Mouse (Mus musculus): ENCODE results near the gene Fam234a. TPM values are rescaled to one million over a fixed set of nuclear protein-coding genes. Genes with fewer than 3 reads are reported as not detected.

Gene Fam234a
- polyA plus RNA-seq (2012; rRNA removed; ENCODE audit: low replicate concordance): 278 and 463 TPM in 2 replicates

GRCm38 (mm10) chr17:26244101-26244841, at the start of gene Fam234a:
Gene Fam234a (minus strand): TSS chr17:26244242.

GRCm38 (mm10) chr17:26252539-26253251, 8.7 kb upstream of the Fam234a start, which contains the start of gene Luc7l:
Gene Luc7l (plus strand): TSS chr17:26252896.

GRCm38 (mm10) chr17:26207686-26208085, 36.4 kb downstream of the Fam234a start, which contains the start of gene Arhgdig:
Gene Arhgdig (minus strand): TSS chr17:26207786.

GRCm38 (mm10) chr17:26202737-26203136, 41.3 kb downstream of the Fam234a start, which contains the start of gene Rgs11:
Gene Rgs11 (plus strand): TSS chr17:26202951.

GRCm38 (mm10) chr17:26198892-26199291, 45.1 kb downstream of the Fam234a start, which contains the start of gene Pdia2:
Gene Pdia2 (minus strand): TSS chr17:26199087.

Other genes with a start within 250 kb of the Fam234a start
- gene Rab11fip3, start 174.7 kb downstream of the Fam234a start, polyA plus RNA-seq (2012; rRNA removed; ENCODE audit: low replicate concordance): 46.4 and 91.6 TPM in 2 replicates
- 15.3 and 18.5 TPM in 2 replicates for gene Decr2, start 153.9 kb downstream of the Fam234a start, polyA plus RNA-seq (2012; rRNA removed; ENCODE audit: low replicate concordance)
- 12.7 and 15.1 TPM in 2 replicates for gene Nme4, start 148.6 kb downstream of the Fam234a start, polyA plus RNA-seq (2012; rRNA removed; ENCODE audit: low replicate concordance)
- 256 and 334 TPM in 2 replicates for gene Tmem8, start 130.9 kb downstream of the Fam234a start, polyA plus RNA-seq (2012; rRNA removed; ENCODE audit: low replicate concordance)
- gene Mrpl28, start 120.7 kb downstream of the Fam234a start, polyA plus RNA-seq (2012; rRNA removed; ENCODE audit: low replicate concordance): 55.6 and 73.6 TPM in 2 replicates
- 13.2 and 13.6 TPM in 2 replicates for gene Axin1, start 105.6 kb downstream of the Fam234a start, polyA plus RNA-seq (2012; rRNA removed; ENCODE audit: low replicate concordance)
- 0.60 and 32.8 TPM in 2 replicates for gene Pdia2, start 45.2 kb downstream of the Fam234a start, polyA plus RNA-seq (2012; rRNA removed; ENCODE audit: low replicate concordance)
- 2.7 and 29.7 TPM in 2 replicates for gene Rgs11, start 41.3 kb downstream of the Fam234a start, polyA plus RNA-seq (2012; rRNA removed; ENCODE audit: low replicate concordance)
- gene Arhgdig, start 36.5 kb downstream of the Fam234a start, polyA plus RNA-seq (2012; rRNA removed; ENCODE audit: low replicate concordance): 2.7 and 18.3 TPM in 2 replicates
- 6.7 and 8.1 TPM in 2 replicates for gene Luc7l, start 8.7 kb upstream of the Fam234a start, polyA plus RNA-seq (2012; rRNA removed; ENCODE audit: low replicate concordance)
- 21.0 and 52.6 TPM in 2 replicates for gene Neurl1b, start 170.6 kb upstream of the Fam234a start, polyA plus RNA-seq (2012; rRNA removed; ENCODE audit: low replicate concordance)

Measured in duodenum, adult 2 months (tissue).